Mouse (Mus musculus) midbrain, embryonic 15.5 days (tissue): Measurements from ENCODE around the gene Hp. TPM values are rescaled to one million over a fixed set of nuclear protein-coding genes. Genes with fewer than 3 reads are reported as not detected.

Experiments used
- ATAC-seq: fragments of 200-750 bp; cut with Nextera tagmentation; replicated peaks from 2 replicates; pipeline ENCODE4 v1.8.0; 2017; ENCODE audit warnings: moderate TSS enrichment
- H3K27ac ChIP-seq: fragments of 300-500 bp; sonication (generic); 2 replicates; pipeline ENCODE4 v1.5.1; 2015; ENCODE audit warnings: mild to moderate bottlenecking, inconsistent platforms
- H3K27me3 ChIP-seq: fragments of 300-500 bp; sonication (generic); replicated peaks from 2 replicates; pipeline ENCODE4 v1.6.1; 2015; ENCODE audit warnings: inconsistent platforms
- H3K36me3 ChIP-seq: fragments of 300-500 bp; sonication (generic); replicated peaks from 2 replicates; pipeline ENCODE4 v1.6.1; 2015; ENCODE audit warnings: inconsistent platforms
- H3K4me1 ChIP-seq: fragments of 300-500 bp; sonication (generic); 2 replicates; pipeline ENCODE4 v1.6.1; 2015; ENCODE audit warnings: inconsistent platforms
- H3K4me2 ChIP-seq: fragments of 300-500 bp; sonication (generic); 2 replicates; pipeline ENCODE4 v1.6.1; 2015; ENCODE audit warnings: inconsistent platforms, mild to moderate bottlenecking, moderate library complexity
- H3K4me3 ChIP-seq: fragments of 300-500 bp; sonication (generic); 2 replicates; pipeline ENCODE4 v1.5.1; 2015; ENCODE audit warnings: mild to moderate bottlenecking, inconsistent platforms
- H3K9ac ChIP-seq: fragments of 300-500 bp; sonication (generic); 2 replicates; pipeline ENCODE4 v1.6.1; 2015; ENCODE audit warnings: mild to moderate bottlenecking, inconsistent platforms
- H3K9me3 ChIP-seq: fragments of 300-500 bp; sonication (generic); 2 replicates; pipeline ENCODE4 v1.6.1; 2016; ENCODE audit warnings: inconsistent platforms
- WGBS: fragments of 180-500 bp; shearing (Covaris S2); methylation state at CpG from one replicate; pipeline ENCODE4 v1.1.7; 2015; ENCODE audit warnings: mixed read lengths; 5-methylcytosine and 5-hydroxymethylcytosine counted together
- polyA plus RNA-seq: library from polyadenylated mRNA; unstranded; fragments of >200 nt; fragmentation: Nextera tagmentation; extraction: Ambion mirVana; gene quantifications from 2 replicates; pipeline ENCODE4 v1.2.1, GENCODE M21; 2015

Gene Hp
- polyA plus RNA-seq, 1 experiment from 2014 or later: 0.49 TPM

DNA sequence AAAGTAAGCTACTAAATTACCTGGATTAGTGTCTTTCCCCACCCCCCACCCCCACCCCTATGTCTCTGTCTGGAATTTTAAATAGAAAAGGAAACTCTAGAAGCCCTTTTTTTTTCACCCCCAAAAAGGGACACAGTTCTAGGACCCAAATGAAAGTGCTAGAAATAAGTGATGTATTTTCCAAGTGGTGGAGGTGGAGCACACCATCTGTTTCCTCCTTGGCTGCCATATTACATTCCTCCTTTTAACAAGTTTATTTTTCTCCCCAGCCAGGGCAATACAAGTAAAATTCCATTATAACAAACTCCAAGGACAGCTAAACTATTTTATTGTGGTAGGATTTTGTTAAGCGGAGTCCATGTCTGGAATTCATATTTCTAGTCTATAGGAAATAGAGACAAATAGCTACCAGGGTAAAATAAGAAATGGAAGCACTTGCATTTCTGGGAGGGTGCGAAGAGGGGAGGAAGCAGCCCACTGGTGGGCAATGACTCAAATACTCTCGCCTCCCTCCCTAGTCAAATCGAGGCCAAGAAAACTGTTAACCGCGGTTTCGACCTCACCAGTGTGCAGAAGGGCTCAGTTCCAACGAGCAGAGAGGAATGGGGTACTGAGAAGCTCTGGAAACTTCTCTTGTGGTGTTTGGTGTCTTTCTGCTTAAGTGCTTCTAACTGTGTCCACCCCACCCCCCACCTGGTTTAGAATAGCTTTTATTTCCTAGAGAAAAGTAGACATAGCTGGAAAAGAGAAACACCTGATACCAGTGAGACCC is 36.0 kb downstream of the Hp start:
- Histone ChIP-seq H3K4me2 (no peak overlapping the region), H3K27me3 (no peaks in the 10 kb centered on the region), H3K4me1 (no peaks in the 10 kb centered on the region), H3K9ac (no peak overlapping the region), H3K27ac (no peak overlapping the region), H3K36me3 (peaks cover 9% of the 10 kb centered on the region; the same call in 1 of the 2 replicates), H3K4me3 (no peak overlapping the region), H3K9me3 (no peaks in the 10 kb centered on the region)
- no peak for ATAC-seq
- 85% methylated on average over 8 of the region's 8 CpGs for WGBS

DNA sequence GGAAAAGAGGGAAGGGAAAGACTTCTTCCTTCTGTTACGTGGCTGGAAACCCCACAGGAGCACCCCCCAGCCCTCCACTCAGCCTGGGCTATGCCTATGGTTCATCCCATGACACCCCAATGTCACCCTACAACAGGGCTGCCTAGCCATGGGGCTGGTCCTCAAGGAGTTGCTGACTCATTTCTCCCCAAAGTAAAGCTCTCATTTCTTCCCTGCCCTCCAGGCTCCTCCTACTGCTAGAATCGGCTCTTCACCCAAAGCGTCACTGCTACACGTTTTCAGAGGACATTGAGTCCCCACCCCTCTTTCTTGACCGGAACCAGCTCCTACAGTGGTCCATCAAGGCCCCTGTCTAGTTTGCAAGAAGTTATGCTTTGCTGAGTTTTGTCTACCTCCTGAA is 36.8 kb downstream of the Hp start:
- 77% methylated on average over 5 of the region's 5 CpGs for WGBS
- Histone ChIP-seq H3K9ac (no peak overlapping the region), H3K4me3 (no peak overlapping the region), H3K36me3 (peaks cover 3% of the 10 kb centered on the region; the same call in 1 of the 2 replicates), H3K27me3 (no peaks in the 10 kb centered on the region), H3K4me2 (no peak overlapping the region), H3K4me1 (no peaks in the 10 kb centered on the region), H3K27ac (no peak overlapping the region), H3K9me3 (no peaks in the 10 kb centered on the region)
- ATAC-seq: no peak

DNA sequence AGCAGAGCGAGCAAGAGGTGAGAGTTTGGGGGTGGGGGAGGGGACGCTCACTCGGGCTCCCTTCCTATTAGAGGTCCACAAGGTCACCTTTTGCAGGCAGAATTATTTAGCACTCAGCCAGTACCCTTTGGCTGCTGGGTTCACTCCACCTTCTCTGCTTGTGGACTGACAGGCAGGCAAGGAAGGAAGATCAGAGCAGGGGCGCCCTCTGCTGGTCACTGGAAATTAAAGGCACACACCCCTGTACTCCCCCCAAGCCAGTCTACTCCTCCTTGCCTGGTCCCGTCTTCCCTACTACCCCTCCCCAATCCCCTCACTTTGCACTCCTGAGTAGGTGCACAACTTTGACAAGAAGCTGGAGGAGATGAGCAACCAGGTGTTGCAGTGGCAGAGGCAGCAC is 42.3 kb downstream of the Hp start:
- Histone ChIP-seq H3K9me3 (no peaks in the 10 kb centered on the region), H3K36me3 (no peaks in the 10 kb centered on the region), H3K4me1 (peaks cover 7% of the 10 kb centered on the region), H3K27me3 (no peaks in the 10 kb centered on the region), H3K9ac (no peak overlapping the region), H3K4me2 (peak overlapping the region; percentile 34; the same call in 1 of the 2 replicates), H3K27ac (0 out of 2 replicates have a peak overlapping the region, but pooled peaks have one; percentile 16), H3K4me3 (0 out of 2 replicates have a peak overlapping the region, but pooled peaks have one; percentile 13)
- peak; percentile 85 for ATAC-seq
- 5% methylated on average over 5 of the region's 5 CpGs for WGBS

DNA sequence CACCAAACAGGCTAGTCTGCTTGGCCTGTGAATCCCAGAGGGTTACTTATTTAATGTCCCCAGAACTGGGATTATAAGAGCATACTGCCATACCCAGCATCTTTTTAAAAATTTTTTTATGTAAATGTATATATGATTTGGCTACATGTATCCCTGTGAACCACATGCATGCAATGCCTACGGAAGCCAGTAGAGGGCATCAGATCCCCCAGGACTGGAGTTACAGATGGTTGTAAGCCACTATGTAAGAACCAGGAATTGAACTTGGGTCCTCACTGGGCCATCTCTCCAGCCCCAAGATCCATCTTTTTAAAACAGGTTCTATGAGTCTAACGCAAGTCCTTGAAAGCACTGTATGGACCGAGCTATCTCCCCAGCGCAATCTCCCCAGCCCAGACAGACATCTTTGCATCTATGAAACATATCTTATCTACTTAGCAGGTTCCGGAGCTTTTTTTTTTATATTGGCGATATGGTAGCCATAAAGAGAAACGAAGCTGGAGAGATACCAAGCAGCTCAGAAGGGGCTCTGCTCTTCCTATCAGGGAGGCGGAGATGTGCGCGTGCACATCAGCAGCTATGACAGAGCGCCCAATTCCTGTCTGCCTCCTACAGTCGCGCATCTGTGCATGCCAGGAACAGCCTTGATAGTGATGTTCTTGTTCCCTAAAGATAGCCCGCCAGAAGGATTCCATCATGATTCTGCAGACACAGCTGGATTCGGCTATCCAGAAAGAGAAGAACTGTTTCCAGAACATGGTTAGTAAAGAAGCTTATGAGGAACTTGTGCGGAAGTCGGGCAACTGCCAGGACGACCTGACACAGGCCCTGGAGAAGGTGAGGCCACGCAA is 43.6 kb downstream of the Hp start:
- WGBS: 89% methylated on average over 19 of the region's 19 CpGs
- Histone ChIP-seq H3K9me3 (no peaks in the 10 kb centered on the region), H3K4me1 (peaks cover 7% of the 10 kb centered on the region), H3K4me2 (no peak overlapping the region), H3K27me3 (no peaks in the 10 kb centered on the region), H3K36me3 (no peaks in the 10 kb centered on the region), H3K27ac (no peak overlapping the region), H3K4me3 (no peak overlapping the region), H3K9ac (no peak overlapping the region)
- ATAC-seq: no peak

Other genes starting within 250 kb of the Hp start
- gene Pmfbp1, start 85.1 kb downstream of the Hp start, polyA plus RNA-seq: 1.7 and 2.2 TPM in 2 replicates
- 19.2 and 20.7 TPM in 2 replicates for gene Dhx38, start 13.3 kb downstream of the Hp start, polyA plus RNA-seq
- gene Txnl4b, start 13.3 kb downstream of the Hp start, polyA plus RNA-seq: 27.5 and 28.1 TPM in 2 replicates
- 32.2 and 33.3 TPM in 2 replicates for gene Dhodh, start 29.5 kb upstream of the Hp start, polyA plus RNA-seq
- 0.03 and 0.27 TPM in 2 replicates for gene Pkd1l3, start 35.3 kb upstream of the Hp start, polyA plus RNA-seq
- 160 and 166 TPM in 2 replicates for gene Ist1, start 114.1 kb upstream of the Hp start, polyA plus RNA-seq
- 83.8 and 84.4 TPM in 2 replicates for gene Zfp821, start 126.4 kb upstream of the Hp start, polyA plus RNA-seq
- gene Atxn1l, start 158.6 kb upstream of the Hp start, polyA plus RNA-seq: 3.5 and 4.1 TPM in 2 replicates
- gene Ap1g1, start 199.4 kb upstream of the Hp start, polyA plus RNA-seq: 48.0 and 52.9 TPM in 2 replicates